Mouse (Mus musculus) embryo, embryonic 11.5 days (tissue): ENCODE data around the gene Gnb4.

Experiments used
- DNase-seq: peaks from one replicate; pipeline ENCODE4 v3.0.0-alpha.2; 2012; ENCODE audit warnings: low read depth, low spot score

The Gnb4 gene

GRCm38 (mm10) chr3:32615376-32615775 is 1.0 kb downstream of the Gnb4 start:
- DNase-seq = no peak

GRCm38 (mm10) chr3:32614786-32615185 is 1.6 kb downstream of the Gnb4 start:
- DNase-seq = no peak

GRCm38 (mm10) chr3:32611606-32612170 is 4.7 kb downstream of the Gnb4 start:
- no peak for DNase-seq

GRCm38 (mm10) chr3:32610560-32610959 is 5.8 kb downstream of the Gnb4 start:
- no peak for DNase-seq

- no peak for DNase-seq
Measured at GRCm38 (mm10) chr3:32609233-32609632, 7.2 kb downstream of the Gnb4 start.

- DNase-seq = no peak
Measured at GRCm38 (mm10) chr3:32601055-32601454, 15.3 kb downstream of the Gnb4 start.

- no peak for DNase-seq
Measured at GRCm38 (mm10) chr3:32599328-32599727, 17.1 kb downstream of the Gnb4 start.

GRCm38 (mm10) chr3:32595080-32595479 is 21.3 kb downstream of the Gnb4 start:
- no peak for DNase-seq

GRCm38 (mm10) chr3:32586274-32586673 is 30.1 kb downstream of the Gnb4 start:
- DNase-seq = no peak

GRCm38 (mm10) chr3:32583489-32583888 is 32.9 kb downstream of the Gnb4 start:
- no peak for DNase-seq

GRCm38 (mm10) chr3:32581911-32582310 is 34.5 kb downstream of the Gnb4 start:
- no peak for DNase-seq

GRCm38 (mm10) chr3:32580738-32581137 is 35.6 kb downstream of the Gnb4 start:
- DNase-seq = no peak

GRCm38 (mm10) chr3:32578772-32579171 is 37.6 kb downstream of the Gnb4 start:
- DNase-seq = no peak

- DNase-seq = no peak
Measured at GRCm38 (mm10) chr3:32575151-32575550, 41.2 kb downstream of the Gnb4 start.

GRCm38 (mm10) chr3:32573881-32574280 is 42.5 kb downstream of the Gnb4 start:
- no peak for DNase-seq

- DNase-seq = no peak
Measured at GRCm38 (mm10) chr3:32573086-32573485, 43.3 kb downstream of the Gnb4 start.

GRCm38 (mm10) chr3:32563401-32563800 is 53.0 kb downstream of the Gnb4 start:
- no peak for DNase-seq

GRCm38 (mm10) chr3:32553061-32553460 is 63.3 kb downstream of the Gnb4 start:
- no peak for DNase-seq

- DNase-seq = no peak
Measured at GRCm38 (mm10) chr3:32538091-32538490, 78.3 kb downstream of the Gnb4 start.

GRCm38 (mm10) chr3:32537556-32537955 is 78.8 kb downstream of the Gnb4 start:
- DNase-seq = no peak

- no peak for DNase-seq
Measured at GRCm38 (mm10) chr3:32535692-32536091, 80.7 kb downstream of the Gnb4 start.
